Mouse (Mus musculus) spleen, adult 2 months (tissue): ENCODE measurements around the gene Ccnd1. TPM values are rescaled to one million over a fixed set of nuclear protein-coding genes. Genes with fewer than 3 reads are reported as not detected.
"Not testable (repeated sequence)": the region's sequence is repeated elsewhere in the genome, so short reads cannot be mapped to it uniquely, and the experiment has no call there.

ENCODE experiments used
- DNase-seq, 2 experiments: peaks; one replicate each; pipeline versions ENCODE4 v3.0.0 to v3.0.0-alpha.2; 2012 to 2021; ENCODE audit warnings: low spot score in 2 of 2, low read depth in 1 of 2
- H3K27ac ChIP-seq: fragments of 200-500 bp; 2 replicates; pipeline ENCODE4 v1.5.1; 2012; ENCODE audit warnings: low read length, inconsistent platforms; ENCODE audit not compliant: insufficient read depth
- H3K27me3 ChIP-seq: fragments of 200-500 bp; 2 replicates; pipeline ENCODE4 v1.6.1; 2012; ENCODE audit warnings: mild to moderate bottlenecking, moderate library complexity, low read length, inconsistent platforms; ENCODE audit not compliant: control insufficient read depth, insufficient read depth
- H3K36me3 ChIP-seq: fragments of 200-500 bp; 2 replicates; pipeline ENCODE4 v1.6.1; 2012; ENCODE audit warnings: mild to moderate bottlenecking, low read length, inconsistent platforms; ENCODE audit not compliant: control insufficient read depth, insufficient read depth
- H3K4me1 ChIP-seq: fragments of 200-500 bp; 2 replicates; pipeline ENCODE4 v1.6.1; 2011; ENCODE audit warnings: inconsistent platforms; ENCODE audit not compliant: control insufficient read depth, insufficient read depth, insufficient read length
- H3K4me3 ChIP-seq: fragments of 200-500 bp; 2 replicates; pipeline ENCODE4 v1.5.1; 2011; ENCODE audit warnings: mild to moderate bottlenecking, inconsistent platforms; ENCODE audit not compliant: insufficient read depth, insufficient read length; ENCODE audit errors: extremely low read depth
- CTCF ChIP-seq: fragments of 200-500 bp; IDR thresholded peaks from 2 replicates; pipeline ENCODE4 v1.5.1; 2011; ENCODE audit warnings: mild to moderate bottlenecking, inconsistent platforms; ENCODE audit not compliant: insufficient read depth, insufficient read length, insufficient replicate concordance; ENCODE audit errors: extremely low read depth
- POLR2A ChIP-seq: fragments of 200-500 bp; IDR thresholded peaks from 2 replicates; pipeline ENCODE4 v1.6.1; 2011; ENCODE audit warnings: low read depth, low read length, inconsistent platforms
- WGBS: fragments of 180-500 bp; shearing (Covaris S2); methylation state at CpG from one replicate; pipeline ENCODE4 v1.1.7; 2018; 5-methylcytosine and 5-hydroxymethylcytosine counted together
- polyA plus RNA-seq: library from polyadenylated mRNA; depleted of rRNA; stranded (reverse); fragments of >200 nt; gene quantifications from 2 replicates; pipeline ENCODE4 v1.2.3, GENCODE M21; 2012

The Ccnd1 gene
- polyA plus RNA-seq, 1 experiment: 34.9 TPM

DNA sequence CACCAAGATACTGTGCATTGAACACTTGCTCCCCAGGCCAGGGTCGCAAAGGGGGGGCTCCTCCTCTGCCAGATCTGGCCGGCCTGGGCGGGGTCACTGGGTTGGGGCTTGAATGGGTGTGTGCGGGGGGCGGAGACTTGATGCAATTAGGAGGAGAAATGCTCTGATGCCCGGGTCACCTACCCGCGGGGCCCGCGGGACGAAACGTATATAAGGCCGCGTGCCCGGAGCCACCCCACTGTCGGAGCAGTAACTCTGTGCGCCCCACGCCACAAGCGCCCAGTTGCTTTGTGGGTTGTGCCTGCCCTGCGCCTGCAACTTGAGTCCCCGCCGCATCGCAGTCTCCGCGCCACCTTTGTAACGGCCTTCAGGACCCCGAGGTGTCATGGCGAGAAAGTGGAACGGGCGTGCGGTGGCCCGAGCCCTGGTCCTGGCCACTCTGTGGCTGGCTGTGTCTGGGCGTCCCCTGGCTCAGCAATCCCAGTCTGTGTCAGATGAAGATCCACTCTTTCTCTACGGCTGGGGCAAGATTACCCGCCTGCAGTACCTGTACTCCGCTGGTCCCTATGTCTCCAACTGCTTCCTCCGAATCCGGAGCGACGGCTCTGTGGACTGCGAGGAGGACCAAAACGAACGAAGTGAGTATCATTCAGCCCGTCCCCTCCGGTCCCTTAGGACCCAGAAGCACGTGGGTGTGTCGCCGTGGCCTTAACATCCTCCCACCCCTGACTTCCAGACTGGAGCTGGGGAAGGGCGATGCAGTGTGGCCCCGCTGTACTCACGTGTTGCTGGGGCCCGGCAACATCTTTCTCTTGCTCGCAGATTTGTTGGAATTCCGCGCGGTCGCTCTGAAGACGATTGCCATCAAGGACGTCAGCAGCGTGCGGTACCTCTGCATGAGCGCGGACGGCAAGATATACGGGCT lies 43.2 kb downstream of the Ccnd1 start, which contains the start of gene Fgf15:
TSS of gene Fgf15 (plus strand) at position 238 of the 925 bp plus-strand sequence.
- H3K36me3 ChIP-seq: no peaks in the 10 kb centered on the region

DNA sequence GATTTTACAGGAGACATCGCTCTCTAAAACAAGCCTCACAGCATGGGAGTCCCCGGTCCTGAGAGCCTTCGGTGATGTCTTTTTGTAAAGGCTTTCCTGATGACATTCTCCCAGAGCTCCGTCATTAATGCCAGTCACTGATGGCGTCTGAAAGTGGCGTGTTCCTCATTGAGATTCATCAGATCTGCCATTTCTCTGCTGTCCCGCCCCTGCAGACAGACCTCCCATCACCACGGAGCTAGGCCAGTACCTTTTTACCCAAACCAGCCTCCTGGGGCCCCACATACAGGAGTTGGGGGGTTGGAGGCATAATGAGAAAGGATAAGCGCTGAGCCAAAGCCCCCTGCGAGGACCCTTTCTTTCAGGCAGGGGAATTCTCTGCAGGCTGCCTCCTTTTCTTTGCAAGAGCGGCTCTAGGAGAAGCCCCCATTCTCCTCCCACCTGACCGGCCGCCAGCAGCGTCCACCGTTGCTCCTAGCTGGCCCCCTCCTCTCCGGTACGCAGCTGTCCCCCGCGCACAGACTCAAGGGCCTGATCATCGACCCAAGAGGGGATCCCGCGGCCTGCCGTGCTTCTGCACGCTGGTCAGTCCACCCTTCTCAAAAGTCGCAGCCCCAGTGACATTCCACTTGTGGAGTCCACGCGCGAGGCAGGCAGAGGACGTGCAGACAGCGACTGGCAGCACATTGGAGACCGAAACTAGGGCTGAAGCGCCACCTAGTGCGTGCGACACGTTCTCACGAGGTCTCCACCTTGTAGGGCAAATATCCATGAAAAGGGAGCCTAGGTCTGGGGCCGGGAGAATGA lies 44.2 kb downstream of the Ccnd1 start:
- H3K4me3 ChIP-seq: peak overlapping the region; percentile 43; the same call in 1 of the 2 replicates
- WGBS: 3% methylated on average over 37 of the region's 37 CpGs
- TF ChIP-seq CTCF (peak; percentile 62; the same call in 1 of the 2 replicates), POLR2A (no peak)
- H3K4me1 ChIP-seq: peaks cover 2% of the 10 kb centered on the region
- no peak overlapping the region for H3K27ac ChIP-seq
- peaks cover 9% of the 10 kb centered on the region for H3K27me3 ChIP-seq
- no peaks in the 10 kb centered on the region for H3K36me3 ChIP-seq
- DNase-seq: peak in 1 of 2 experiments; percentile 47

More for the DNA sequence above, 43.2 kb downstream of the Ccnd1 start, which contains the start of gene Fgf15:
- Histone ChIP-seq H3K27me3 (peaks cover 9% of the 10 kb centered on the region), H3K4me1 (peaks cover 2% of the 10 kb centered on the region), H3K27ac (no peak within 1 kb of the TSS), H3K4me3 (peak within 1 kb of the TSS; percentile 43; the same call in 1 of the 2 replicates)
- no peak for DNase-seq
- WGBS: 3% methylated on average over 65 of the region's 65 CpGs
- TF ChIP-seq CTCF (no peak), POLR2A (no peak)

DNA sequence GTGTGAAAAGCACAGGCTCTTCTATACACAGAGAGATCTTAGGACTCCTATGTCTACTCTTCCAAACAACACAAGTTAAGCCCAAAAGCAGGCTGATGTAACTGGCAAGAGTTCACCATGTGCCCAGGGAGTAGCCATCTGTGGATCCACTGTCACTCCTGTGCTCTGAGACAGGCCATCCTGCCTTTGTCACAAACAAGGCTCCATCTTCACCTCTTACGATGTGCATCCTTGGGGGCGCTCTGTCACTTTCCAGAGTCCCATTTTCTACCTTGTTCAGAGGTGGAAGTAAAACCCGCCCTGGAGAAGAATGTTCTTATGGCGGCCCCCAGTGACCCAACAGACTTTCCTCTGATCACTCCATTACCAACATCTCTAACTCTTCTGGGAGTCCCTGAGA lies 45.0 kb downstream of the Ccnd1 start:
- Histone ChIP-seq H3K27ac (no peak overlapping the region), H3K36me3 (no peaks in the 10 kb centered on the region), H3K4me1 (peaks cover 2% of the 10 kb centered on the region), H3K4me3 (no peak overlapping the region), H3K27me3 (peaks cover 9% of the 10 kb centered on the region)
- WGBS: 18% methylated on average over 4 of the region's 4 CpGs
- TF ChIP-seq POLR2A: no peak
- TF ChIP-seq CTCF: no peak
- DNase-seq: no peak

DNA sequence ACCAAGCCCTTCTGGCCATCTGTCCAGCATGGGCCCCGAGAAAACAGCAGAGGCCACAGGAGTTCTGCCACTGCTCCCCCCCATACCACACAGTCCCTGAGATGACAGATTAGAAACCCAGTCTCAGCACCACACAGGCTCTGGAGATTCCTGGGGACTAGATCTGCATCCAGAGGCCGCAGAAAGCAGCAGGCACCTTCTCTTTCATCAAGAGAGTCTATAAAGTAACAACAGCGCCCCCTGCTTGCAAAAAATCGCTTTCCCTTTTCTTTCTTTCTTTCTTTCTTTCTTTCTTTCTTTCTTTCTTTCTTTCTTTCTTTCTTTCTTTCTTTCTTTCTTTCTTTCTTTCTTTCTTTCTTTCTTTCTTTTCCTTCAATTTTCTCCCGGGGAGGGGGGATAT lies 45.5 kb downstream of the Ccnd1 start:
- 9% methylated on average over 5 of the region's 5 CpGs for WGBS
- TF ChIP-seq POLR2A (no peak), CTCF (no peak)
- H3K4me3 ChIP-seq: no peak overlapping the region
- DNase-seq: no peak
- H3K27me3 ChIP-seq: peaks cover 9% of the 10 kb centered on the region
- H3K27ac ChIP-seq: no peak overlapping the region
- H3K4me1 ChIP-seq: peaks cover 2% of the 10 kb centered on the region
- no peaks in the 10 kb centered on the region for H3K36me3 ChIP-seq

DNA sequence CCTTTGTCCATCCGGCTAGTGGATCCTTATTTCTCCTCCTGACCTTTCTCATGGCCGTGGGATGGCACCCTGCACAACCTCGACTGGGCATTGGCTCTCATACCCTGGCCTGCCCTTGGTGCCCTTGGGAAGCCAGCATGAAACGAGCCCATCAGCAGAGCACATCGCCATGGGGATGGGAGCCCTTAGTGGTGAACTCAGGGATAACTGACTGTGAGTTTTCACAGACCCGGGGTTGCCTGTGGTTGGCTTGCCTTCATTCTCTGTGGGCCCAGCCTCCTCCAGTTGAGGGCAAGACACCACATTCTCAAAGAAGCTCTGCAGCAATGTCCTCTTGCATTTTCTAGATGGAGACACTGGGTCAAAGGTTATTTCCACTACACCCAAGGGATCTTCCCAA lies 47.4 kb downstream of the Ccnd1 start:
- Histone ChIP-seq H3K27me3 (peaks cover 9% of the 10 kb centered on the region), H3K27ac (no peak overlapping the region), H3K4me1 (peaks cover 2% of the 10 kb centered on the region), H3K4me3 (no peak overlapping the region), H3K36me3 (no peaks in the 10 kb centered on the region)
- DNase-seq: no peak
- WGBS: 54% methylated on average over 6 of the region's 6 CpGs
- TF ChIP-seq CTCF (no peak), POLR2A (no peak)

DNA sequence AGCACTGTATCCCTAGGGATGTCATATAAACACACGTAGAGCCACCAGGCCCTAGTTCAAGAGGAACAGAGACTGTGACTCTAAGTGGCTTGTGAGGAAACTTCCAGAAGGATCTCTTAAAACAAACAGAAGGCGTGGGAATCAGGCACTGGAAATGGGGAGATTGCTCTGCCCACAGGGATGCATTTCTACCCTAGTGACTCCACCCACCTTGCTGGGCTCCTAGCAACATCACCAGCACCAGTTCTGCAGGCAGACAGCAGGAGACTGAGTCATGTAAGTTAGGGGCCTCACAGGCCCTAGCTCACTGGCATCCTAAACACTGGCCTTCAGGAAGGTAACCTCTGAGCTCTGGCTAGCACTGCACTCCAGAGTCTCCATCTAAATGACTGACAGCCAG lies 47.9 kb downstream of the Ccnd1 start:
- WGBS: 93% methylated on average over 2 of the region's 2 CpGs
- Histone ChIP-seq H3K4me1 (peaks cover 2% of the 10 kb centered on the region), H3K4me3 (no peak overlapping the region), H3K27me3 (peaks cover 9% of the 10 kb centered on the region), H3K27ac (no peak overlapping the region), H3K36me3 (no peaks in the 10 kb centered on the region)
- TF ChIP-seq POLR2A (no peak), CTCF (no peak)
- DNase-seq: no peak

DNA sequence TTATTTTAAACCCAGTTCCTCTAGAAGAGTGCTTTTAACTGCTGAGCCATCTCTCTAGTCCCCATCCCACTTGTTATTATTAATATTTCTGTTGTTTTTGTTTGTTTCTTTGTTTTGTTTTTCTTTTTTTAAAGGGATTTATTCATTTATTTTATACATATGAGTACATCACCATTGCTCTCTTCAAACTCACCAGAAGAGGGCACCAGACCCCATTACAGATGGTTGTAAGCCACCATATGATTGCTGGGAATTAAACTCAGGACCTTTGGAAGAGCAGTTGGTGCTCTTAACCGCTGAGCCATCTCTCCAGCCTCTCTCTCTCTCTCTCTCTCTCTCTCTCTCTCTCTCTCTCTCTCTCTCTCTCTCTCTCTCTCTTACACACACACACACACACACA lies 49.1 kb downstream of the Ccnd1 start:
- 88% methylated on average over 1 of the region's 1 CpGs for WGBS
- H3K36me3 ChIP-seq, H3K4me1 ChIP-seq, H3K4me3 ChIP-seq, DNase-seq, H3K27me3 ChIP-seq, H3K27ac ChIP-seq: not testable (repeated sequence)
